Mouse (Mus musculus) testis, adult 2 months (tissue): Measurements from ENCODE around the gene Mmaa. TPM values are rescaled to one million over a fixed set of nuclear protein-coding genes. Genes with fewer than 3 reads are reported as not detected.

Experiments
- H3K27ac ChIP-seq: fragments of 200-500 bp; 2 replicates; pipeline ENCODE4 v1.5.1; 2012; ENCODE audit warnings: low read depth, low read length; ENCODE audit not compliant: control insufficient read depth, insufficient read depth
- H3K27me3 ChIP-seq: fragments of 200-500 bp; 2 replicates; pipeline ENCODE4 v1.6.1; 2012; ENCODE audit warnings: mild to moderate bottlenecking, low read length, moderate library complexity; ENCODE audit not compliant: control insufficient read depth, insufficient read depth
- H3K36me3 ChIP-seq: fragments of 200-500 bp; 2 replicates; pipeline ENCODE4 v1.6.1; 2012; ENCODE audit warnings: mild to moderate bottlenecking, low read length; ENCODE audit not compliant: control insufficient read depth, insufficient read depth
- H3K4me1 ChIP-seq: fragments of 200-500 bp; 2 replicates; pipeline ENCODE4 v1.6.1; 2012; ENCODE audit warnings: low read length; ENCODE audit not compliant: control insufficient read depth, insufficient read depth
- H3K4me3 ChIP-seq: fragments of 200-500 bp; 2 replicates; pipeline ENCODE4 v1.5.1; 2012; ENCODE audit warnings: low read depth, mild to moderate bottlenecking, low read length, moderate library complexity, mixed read lengths; ENCODE audit not compliant: control insufficient read depth
- CTCF ChIP-seq: fragments of 200-500 bp; IDR thresholded peaks from 2 replicates; pipeline ENCODE4 v1.5.1; 2012; ENCODE audit warnings: low read depth, mild to moderate bottlenecking, inconsistent platforms, low read length, moderate library complexity; ENCODE audit not compliant: control insufficient read depth, insufficient read depth, insufficient replicate concordance
- POLR2A ChIP-seq: fragments of 200-500 bp; IDR thresholded peaks from 2 replicates; pipeline ENCODE4 v1.6.1; 2012; ENCODE audit warnings: low read depth, mild to moderate bottlenecking, inconsistent platforms, low read length, moderate library complexity; ENCODE audit not compliant: control insufficient read depth
- polyA plus RNA-seq: library from polyadenylated mRNA; depleted of rRNA; stranded (reverse); fragments of >200 nt; gene quantifications from 2 replicates; pipeline ENCODE4 v1.2.3, GENCODE M21; 2012

Mmaa gene
- polyA plus RNA-seq, 1 experiment, result 4.4 TPM

DNA sequence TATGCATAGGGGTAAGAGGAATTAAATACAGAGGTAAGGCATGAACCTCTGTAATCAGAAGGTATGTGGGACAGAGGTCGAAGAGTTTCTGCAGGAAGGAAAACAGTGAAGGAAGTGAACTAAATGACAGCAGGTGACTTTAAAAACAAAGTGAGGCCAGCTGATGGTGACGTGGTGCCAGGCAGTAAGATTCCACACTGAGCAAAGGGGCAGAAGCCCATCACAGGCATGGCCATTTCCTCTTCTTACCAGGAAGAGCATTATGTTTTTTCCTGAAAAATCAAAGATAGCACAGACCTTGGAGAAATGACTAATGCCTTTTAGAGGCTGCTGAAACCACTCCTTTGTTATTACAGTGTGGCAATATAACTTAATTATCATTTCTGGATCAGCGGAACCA, 6.8 kb upstream of the Mmaa start:
- Histone ChIP-seq H3K36me3 (0 out of 2 replicates have a peak, but pooled peaks cover 2% of the 10 kb centered on the region), H3K4me1 (no peaks in the 10 kb centered on the region), H3K27me3 (no peaks in the 10 kb centered on the region), H3K4me3 (no peak overlapping the region), H3K27ac (no peak overlapping the region)
- TF ChIP-seq CTCF (no peak), POLR2A (no peak)

GRCm38 (mm10) chr8:79299704-79300103, 5.0 kb upstream of the Mmaa start:
- no peaks in the 10 kb centered on the region; the same call in 1 of the 2 replicates for H3K4me1 ChIP-seq
- H3K4me3 ChIP-seq, result no peak overlapping the region
- TF ChIP-seq POLR2A, result no peak
- TF ChIP-seq CTCF, result no peak
- 0 out of 2 replicates have a peak, but pooled peaks cover 2% of the 10 kb centered on the region for H3K36me3 ChIP-seq
- no peak overlapping the region for H3K27ac ChIP-seq
- H3K27me3 ChIP-seq, result no peaks in the 10 kb centered on the region

- H3K4me1 ChIP-seq, result no peaks in the 10 kb centered on the region; the same call in 1 of the 2 replicates
- TF ChIP-seq POLR2A (no peak), CTCF (peak; percentile 63; the same call in 1 of the 2 replicates)
- no peaks in the 10 kb centered on the region for H3K27me3 ChIP-seq
- H3K27ac ChIP-seq, result no peak overlapping the region
- H3K4me3 ChIP-seq, result no peak overlapping the region
- 0 out of 2 replicates have a peak, but pooled peaks cover 2% of the 10 kb centered on the region for H3K36me3 ChIP-seq
Measured at GRCm38 (mm10) chr8:79297763-79298162, 3.0 kb upstream of the Mmaa start.

GRCm38 (mm10) chr8:79295276-79296105, 754 bp upstream of the Mmaa start:
- TF ChIP-seq CTCF (no peak), POLR2A (no peak)
- Histone ChIP-seq H3K4me3 (peak overlapping the region; percentile 94), H3K36me3 (0 out of 2 replicates have a peak, but pooled peaks cover 2% of the 10 kb centered on the region)

GRCm38 (mm10) chr8:79293841-79294240, 896 bp downstream of the Mmaa start:
- Histone ChIP-seq H3K27ac (no peak overlapping the region), H3K27me3 (no peaks in the 10 kb centered on the region), H3K4me1 (no peaks in the 10 kb centered on the region; the same call in 1 of the 2 replicates), H3K36me3 (0 out of 2 replicates have a peak, but pooled peaks cover 2% of the 10 kb centered on the region), H3K4me3 (no peak overlapping the region)
- TF ChIP-seq POLR2A, result no peak
- TF ChIP-seq CTCF, result no peak

More at GRCm38 (mm10) chr8:79295276-79296105, 754 bp upstream of the Mmaa start:
- Histone ChIP-seq H3K4me1 (no peaks in the 10 kb centered on the region; the same call in 1 of the 2 replicates), H3K27me3 (no peaks in the 10 kb centered on the region), H3K27ac (peak overlapping the region; percentile 92)

GRCm38 (mm10) chr8:79292712-79293264, 1.9 kb downstream of the Mmaa start:
- Histone ChIP-seq H3K4me1 (no peaks in the 10 kb centered on the region; the same call in 1 of the 2 replicates), H3K27me3 (no peaks in the 10 kb centered on the region), H3K36me3 (no peaks in the 10 kb centered on the region), H3K27ac (no peak overlapping the region), H3K4me3 (no peak overlapping the region)
- TF ChIP-seq POLR2A (no peak), CTCF (no peak)

GRCm38 (mm10) chr8:79289592-79289991, 5.1 kb downstream of the Mmaa start:
- Histone ChIP-seq H3K36me3 (no peaks in the 10 kb centered on the region), H3K27me3 (no peaks in the 10 kb centered on the region), H3K27ac (no peak overlapping the region), H3K4me3 (no peak overlapping the region), H3K4me1 (no peaks in the 10 kb centered on the region)
- TF ChIP-seq CTCF (no peak), POLR2A (no peak)
